Mouse (Mus musculus) CH12.LX (cell line): ENCODE measurements around the gene Ccl4. TPM values are rescaled to one million over a fixed set of nuclear protein-coding genes. Genes with fewer than 3 reads are reported as not detected.

ENCODE experiments used
- DNase-seq: peaks from one replicate; pipeline ENCODE4 v3.0.0-alpha.2; 2013; ENCODE audit errors: extremely low read depth
- H3K27ac ChIP-seq: 2 replicates; pipeline ENCODE4 v1.5.1; 2012; ENCODE audit warnings: low read depth, mild to moderate bottlenecking, control low read depth, moderate library complexity; ENCODE audit not compliant: insufficient read depth
- H3K27me3 ChIP-seq: replicated peaks from 2 replicates; pipeline ENCODE3; 2012; ENCODE audit warnings: inconsistent platforms
- H3K36me3 ChIP-seq, 2 experiments: replicated peaks in 1 of 2; 2 replicates each; pipeline versions ENCODE3 to v1.6.1; 2012; ENCODE audit warnings: inconsistent platforms in 1 of 2, low read length in 1 of 2, mild to moderate bottlenecking in 1 of 2, mixed read lengths in 1 of 2, moderate library complexity in 1 of 2; ENCODE audit not compliant: control insufficient read depth in 1 of 2, insufficient read depth in 1 of 2
- H3K4me1 ChIP-seq, 2 experiments: 2 replicates each; pipeline ENCODE4 v1.6.1; 2012; ENCODE audit warnings: inconsistent platforms in 1 of 2, moderate library complexity in 1 of 2; ENCODE audit not compliant: insufficient read depth in 2 of 2, control insufficient read depth in 1 of 2
- H3K4me2 ChIP-seq: 2 replicates; pipeline ENCODE4 v1.6.1; 2012; ENCODE audit warnings: low read depth, mild to moderate bottlenecking, control low read depth; ENCODE audit not compliant: poor library complexity, insufficient read depth, severe bottlenecking
- H3K4me3 ChIP-seq, 3 experiments: fragments of 150-350 bp in 1 of 3; sonication (generic) in 1 of 3; replicated peaks in 1 of 3; 2 replicates each; pipeline versions ENCODE3 to v1.5.1; 2011 to 2012; ENCODE audit warnings: low read depth in 2 of 3, low read length in 2 of 3, mild to moderate bottlenecking in 2 of 3, moderate library complexity in 2 of 3, control low read depth in 1 of 3, improper control_type of control experiment in 1 of 3, inconsistent platforms in 1 of 3, mixed read lengths in 1 of 3; ENCODE audit not compliant: poor library complexity in 1 of 3
- H3K79me2 ChIP-seq: replicated peaks from 2 replicates; pipeline ENCODE4 v1.6.1; 2012; ENCODE audit warnings: mild to moderate bottlenecking, moderate library complexity; ENCODE audit not compliant: control insufficient read depth, poor library complexity, insufficient read depth, severe bottlenecking; ENCODE audit errors: extremely low read depth
- H3K9ac ChIP-seq: 2 replicates; pipeline ENCODE4 v1.6.1; 2012; ENCODE audit warnings: low read depth, mild to moderate bottlenecking, control low read depth, moderate library complexity; ENCODE audit not compliant: insufficient read depth
- H3K9me3 ChIP-seq: replicated peaks from 2 replicates; pipeline ENCODE3; 2012; ENCODE audit warnings: low read length, inconsistent platforms, mixed read lengths
- BHLHE40 ChIP-seq: IDR thresholded peaks from 2 replicates; pipeline ENCODE4 v1.6.1; 2011; ENCODE audit warnings: mild to moderate bottlenecking, low read depth, low read length, improper control_type of control experiment
- CHD1 ChIP-seq: IDR thresholded peaks from 2 replicates; pipeline ENCODE4 v1.6.1; 2012; ENCODE audit warnings: low read depth, low read length, improper control_type of control experiment, inconsistent platforms
- CHD2 ChIP-seq: IDR thresholded peaks from 2 replicates; pipeline ENCODE4 v1.6.1; 2011; ENCODE audit warnings: low read length, improper control_type of control experiment
- CTCF ChIP-seq, 2 experiments: IDR thresholded peaks in 1 of 2; conservative IDR thresholded peaks in 1 of 2; 2 replicates each; pipeline ENCODE4 v1.5.1; 2011 to 2012; ENCODE audit warnings: low read depth in 2 of 2, low read length in 2 of 2, improper control_type of control experiment in 1 of 2, inconsistent platforms in 1 of 2, mild to moderate bottlenecking in 1 of 2, moderate library complexity in 1 of 2
- E2F4 ChIP-seq: IDR thresholded peaks from 2 replicates; pipeline ENCODE4 v1.6.1; 2011; ENCODE audit warnings: low read depth, low read length, improper control_type of control experiment; ENCODE audit not compliant: insufficient replicate concordance
- ELF1 ChIP-seq: IDR thresholded peaks from 2 replicates; pipeline ENCODE4 v1.6.1; 2014; ENCODE audit warnings: low read depth, mild to moderate bottlenecking, inconsistent platforms, low read length, improper control_type of control experiment
- EP300 ChIP-seq: IDR thresholded peaks from 2 replicates; pipeline ENCODE4 v1.6.1; 2011; ENCODE audit warnings: low read length, improper control_type of control experiment
- ETS1 ChIP-seq: conservative IDR thresholded peaks from 2 replicates; pipeline ENCODE4 v1.6.1; 2012; ENCODE audit warnings: low read depth, mild to moderate bottlenecking, inconsistent platforms, low read length, improper control_type of control experiment, moderate library complexity
- GABPA ChIP-seq: IDR thresholded peaks from 2 replicates; pipeline ENCODE4 v1.6.1; 2012; ENCODE audit warnings: low read depth, low read length, improper control_type of control experiment, inconsistent platforms; ENCODE audit not compliant: insufficient replicate concordance
- HCFC1 ChIP-seq: IDR thresholded peaks from 2 replicates; pipeline ENCODE4 v1.6.1; 2012; ENCODE audit warnings: low read depth, mild to moderate bottlenecking, inconsistent platforms, low read length, improper control_type of control experiment
- IRF4 ChIP-seq: IDR thresholded peaks from 2 replicates; pipeline ENCODE4 v1.6.1; 2014; ENCODE audit warnings: low read depth, mild to moderate bottlenecking, inconsistent platforms, low read length, improper control_type of control experiment
- JUN ChIP-seq: IDR thresholded peaks from 2 replicates; pipeline ENCODE4 v1.6.1; 2011; ENCODE audit warnings: low read depth, mild to moderate bottlenecking, low read length, improper control_type of control experiment, moderate library complexity; ENCODE audit not compliant: insufficient read depth
- JUND ChIP-seq: conservative IDR thresholded peaks from 2 replicates; pipeline ENCODE4 v1.6.1; 2011; ENCODE audit warnings: low read depth, low read length, improper control_type of control experiment
- KAT2A ChIP-seq: IDR thresholded peaks from 2 replicates; pipeline ENCODE4 v1.6.1; 2012; ENCODE audit warnings: low read length, improper control_type of control experiment, inconsistent platforms; ENCODE audit not compliant: insufficient replicate concordance
- MAFK ChIP-seq: IDR thresholded peaks from 2 replicates; pipeline ENCODE4 v1.6.1; 2011; ENCODE audit warnings: low read length, improper control_type of control experiment; ENCODE audit not compliant: insufficient replicate concordance
- MAX ChIP-seq: IDR thresholded peaks from 2 replicates; pipeline ENCODE4 v1.6.1; 2011; ENCODE audit warnings: low read length, improper control_type of control experiment
- MAZ ChIP-seq: IDR thresholded peaks from 2 replicates; pipeline ENCODE4 v1.6.1; 2012; ENCODE audit warnings: low read depth, mild to moderate bottlenecking, inconsistent platforms, low read length, improper control_type of control experiment, moderate library complexity
- MEF2A ChIP-seq: IDR thresholded peaks from 2 replicates; pipeline ENCODE4 v1.6.1; 2014; ENCODE audit warnings: low read depth, mild to moderate bottlenecking, inconsistent platforms, low read length, improper control_type of control experiment, borderline replicate concordance
- MXI1 ChIP-seq: IDR thresholded peaks from 2 replicates; pipeline ENCODE4 v1.6.1; 2011; ENCODE audit warnings: mild to moderate bottlenecking, low read depth, low read length, improper control_type of control experiment
- MYC ChIP-seq: IDR thresholded peaks from 2 replicates; pipeline ENCODE4 v1.6.1; 2011; ENCODE audit warnings: low read depth, mild to moderate bottlenecking, improper control_type of control experiment, low read length
- NELFE ChIP-seq: IDR thresholded peaks from 2 replicates; pipeline ENCODE4 v1.6.1; 2011; ENCODE audit warnings: low read depth, low read length, improper control_type of control experiment
- NRF1 ChIP-seq: IDR thresholded peaks from 2 replicates; pipeline ENCODE4 v1.6.1; 2014; ENCODE audit warnings: low read depth, mild to moderate bottlenecking, inconsistent platforms, low read length, improper control_type of control experiment, moderate library complexity
- PAX5 ChIP-seq: IDR thresholded peaks from 2 replicates; pipeline ENCODE4 v1.6.1; 2012; ENCODE audit warnings: low read length, inconsistent platforms, mixed read lengths
- POLR2A ChIP-seq: IDR thresholded peaks from 2 replicates; pipeline ENCODE4 v1.6.1; 2011; ENCODE audit warnings: low read depth, mild to moderate bottlenecking, improper control_type of control experiment, low read length
- POLR2AphosphoS2 ChIP-seq: IDR thresholded peaks from 2 replicates; pipeline ENCODE4 v1.6.1; 2011; ENCODE audit warnings: low read depth, low read length, improper control_type of control experiment
- RAD21 ChIP-seq: IDR thresholded peaks from 2 replicates; pipeline ENCODE4 v1.6.1; 2011; ENCODE audit warnings: low read depth, mild to moderate bottlenecking, low read length, improper control_type of control experiment, moderate library complexity
- RCOR1 ChIP-seq: conservative IDR thresholded peaks from 2 replicates; pipeline ENCODE4 v1.6.1; 2012; ENCODE audit warnings: low read depth, mild to moderate bottlenecking, inconsistent platforms, low read length, improper control_type of control experiment
- SIN3A ChIP-seq: IDR thresholded peaks from 2 replicates; pipeline ENCODE4 v1.6.1; 2012; ENCODE audit warnings: low read length, improper control_type of control experiment, inconsistent platforms
- SMC3 ChIP-seq: IDR thresholded peaks from 2 replicates; pipeline ENCODE4 v1.6.1; 2011; ENCODE audit warnings: low read depth, low read length, improper control_type of control experiment
- TBP ChIP-seq: conservative IDR thresholded peaks from 2 replicates; pipeline ENCODE4 v1.6.1; 2011; ENCODE audit warnings: low read depth, low read length, improper control_type of control experiment
- TCF12 ChIP-seq: IDR thresholded peaks from 2 replicates; pipeline ENCODE4 v1.6.1; 2014; ENCODE audit warnings: low read depth, mild to moderate bottlenecking, inconsistent platforms, low read length, improper control_type of control experiment
- UBTF ChIP-seq: IDR thresholded peaks from 2 replicates; pipeline ENCODE4 v1.6.1; 2012; ENCODE audit warnings: low read depth, mild to moderate bottlenecking, inconsistent platforms, low read length, improper control_type of control experiment, moderate library complexity
- USF1 ChIP-seq: IDR thresholded peaks from 2 replicates; pipeline ENCODE4 v1.6.1; 2014; ENCODE audit warnings: low read depth, mild to moderate bottlenecking, inconsistent platforms, low read length, improper control_type of control experiment
- USF2 ChIP-seq: conservative IDR thresholded peaks from 2 replicates; pipeline ENCODE4 v1.6.1; 2011; ENCODE audit warnings: low read depth, low read length, improper control_type of control experiment
- ZC3H11A ChIP-seq: IDR thresholded peaks from 2 replicates; pipeline ENCODE4 v1.6.1; 2012; ENCODE audit warnings: low read depth, mild to moderate bottlenecking, inconsistent platforms, low read length, improper control_type of control experiment
- ZKSCAN1 ChIP-seq: IDR thresholded peaks from 2 replicates; pipeline ENCODE4 v1.6.1; 2012; ENCODE audit warnings: low read depth, inconsistent platforms, low read length, improper control_type of control experiment, borderline replicate concordance
- ZMIZ1 ChIP-seq: IDR thresholded peaks from 2 replicates; pipeline ENCODE4 v1.6.1; 2012; ENCODE audit warnings: low read depth, mild to moderate bottlenecking, inconsistent platforms, low read length, improper control_type of control experiment
- ZNF384 ChIP-seq: IDR thresholded peaks from 2 replicates; pipeline ENCODE4 v1.6.1; 2012; ENCODE audit warnings: low read depth, low read length, improper control_type of control experiment, inconsistent platforms
- dilution Hi-C: fragments of 300-500 bp; cut with MboI; formaldehyde crosslinking; loops from 2 replicates; pipeline ENCODE4 v1.14.3; 2020; ENCODE audit warnings: low sequenced_read_pairs; ENCODE audit not compliant: extremely low pct_unique_long_range_greater_than_20kb, extremely low pct_ligation_motif_present
- in situ Hi-C: fragments of 300-500 bp; cut with MboI; formaldehyde crosslinking; loops from 3 replicates; pipeline ENCODE4 v1.14.3; 2019; ENCODE audit warnings: low sequenced_read_pairs, low pct_ligation_motif_present, low pct_unique_long_range_greater_than_20kb, mixed read lengths
- polyA plus RNA-seq: library from polyadenylated mRNA; unstranded; fragments of >175 nt; gene quantifications from 2 replicates; pipeline ENCODE4 v1.2.1, GENCODE M21; 2012; ENCODE audit warnings: low read depth; ENCODE audit not compliant: insufficient read length
- total RNA-seq, 2 experiments: library from RNA; depleted of rRNA; stranded (reverse); fragments of 300-350 nt in 1 of 2; fragments of >200 nt in 1 of 2; gene quantifications; 2 replicates each; pipeline ENCODE4 v1.2.3; 2012 to 2014

The Ccl4 gene
- total and polyA plus RNA-seq, 3 experiments = 7.2 to 26.1 (median 12.7) TPM

DNA sequence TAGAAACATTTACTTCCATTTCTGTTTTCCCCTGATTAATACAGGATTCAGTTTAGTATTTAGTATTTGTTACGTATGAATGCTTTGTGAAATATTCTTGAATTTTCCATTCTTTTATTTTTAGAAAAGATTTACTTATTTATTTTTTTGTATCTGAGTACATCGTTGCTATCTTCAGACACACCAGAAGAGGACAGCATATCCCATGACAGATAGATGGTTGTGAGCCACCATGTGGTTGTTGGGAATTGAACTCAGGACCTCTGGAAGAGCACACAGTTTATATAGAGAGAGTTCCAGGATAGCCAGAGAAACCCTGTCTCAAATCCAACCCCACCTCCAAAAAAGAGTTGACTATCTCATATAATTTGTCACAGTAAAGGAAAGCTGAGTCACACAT lies 27.5 kb upstream of the Ccl4 start:
- no peak overlapping the region for H3K27ac ChIP-seq
- no peak overlapping the region for H3K4me3 ChIP-seq
- no peaks in the 10 kb centered on the region for H3K27me3 ChIP-seq
- H3K4me1 ChIP-seq = peaks cover 6 to 13% of the 10 kb centered on the region in 2 experiments
- TF ChIP-seq MAX = no peak
- TF ChIP-seq TCF12 = no peak
- no peak for TF ChIP-seq USF1
- no peak for TF ChIP-seq MEF2A
- no peak for TF ChIP-seq KAT2A
- TF ChIP-seq RCOR1 = no peak
- no peak for TF ChIP-seq NELFE
- peak; percentile 64 for TF ChIP-seq RAD21
- TF ChIP-seq CHD1 = no peak
- TF ChIP-seq GABPA = no peak
- no peak for TF ChIP-seq MXI1
- TF ChIP-seq ZMIZ1 = no peak
- TF ChIP-seq TBP = no peak
- TF ChIP-seq MAFK = no peak
- no peak for TF ChIP-seq JUN
- no peak for TF ChIP-seq BHLHE40
- peak in 1 of 2 experiments; percentile 79; a peak in 3 of 4 replicates for TF ChIP-seq CTCF (conservative IDR thresholded peaks at IDR 0.05 in 1 of 2, IDR thresholded peaks at IDR 0.05 in 1 of 2; ENCODE audit: low read depth in 2 of 2, low read length in 2 of 2)
- TF ChIP-seq ETS1 = no peak
- no peak for TF ChIP-seq IRF4
- no peak for TF ChIP-seq POLR2AphosphoS2
- TF ChIP-seq POLR2A = no peak
- no peak for TF ChIP-seq CHD2
- no peak for TF ChIP-seq NRF1
- TF ChIP-seq JUND = no peak
- no peak for TF ChIP-seq MAZ
- no peak for TF ChIP-seq SIN3A
- 0 out of 2 replicates have a peak, but pooled peaks have one; percentile 47 for TF ChIP-seq MYC
- TF ChIP-seq ZKSCAN1 = no peak
- no peak for TF ChIP-seq HCFC1
- TF ChIP-seq E2F4 = no peak
- peak; percentile 41; the same call in 1 of the 2 replicates for TF ChIP-seq ZC3H11A
- no peak for TF ChIP-seq PAX5
- TF ChIP-seq ELF1 = no peak
- no peak for TF ChIP-seq ZNF384
- peak; percentile 58 for TF ChIP-seq SMC3
- no peak for TF ChIP-seq EP300
- TF ChIP-seq UBTF = no peak
- no peak for TF ChIP-seq USF2
- dilution Hi-C loops = no loop called here
- no peak overlapping the region for H3K9ac ChIP-seq
- no peaks in the 10 kb centered on the region for H3K79me2 ChIP-seq
- H3K4me2 ChIP-seq = no peak overlapping the region
- H3K36me3 ChIP-seq = no peaks in the 10 kb centered on the region
- in situ Hi-C loops = loop anchor here (5.0 to 10.0 kb wide), 3 partner anchors 73 to 190 kb away; no protein-coding TSS in a partner anchor
- no peaks in the 10 kb centered on the region for H3K9me3 ChIP-seq
- DNase-seq = no peak
